Mouse (Mus musculus): ENCODE data around the gene Calm2. TPM values are rescaled to one million over a fixed set of nuclear protein-coding genes. Genes with fewer than 3 reads are reported as not detected.

The Calm2 gene
- 1,000 to 10,000 TPM; 2,255 to 2,273 TPM for total RNA-seq (2021)
- long read RNA-seq, experiment 1, transcript Calm2-202 (5 exons, 890 nt) = minor isoform, 6 of 4,730 reads
- long read RNA-seq, experiment 1, transcript Calm2-204 (5 exons, 842 nt) = minor isoform, 9 of 4,730 reads
- long read RNA-seq, experiment 1, transcript Calm2-201 (6 exons, 1,205 nt) = major isoform, 4,605 of 4,730 reads
- long read RNA-seq, experiment 1, partial matches to known transcripts = 62 of 4,730 reads
- long read RNA-seq, experiment 1, other reads (novel, unspliced or antisense) = 47 of 4,730 reads
- long read RNA-seq, experiment 2, transcript Calm2-201 (6 exons, 1,205 nt) = major isoform, 3,485 of 3,587 reads
- long read RNA-seq, experiment 2, transcript Calm2-204 (5 exons, 842 nt) = minor isoform, 14 of 3,587 reads
- long read RNA-seq, experiment 2, partial matches to known transcripts = 41 of 3,587 reads
- long read RNA-seq, experiment 2, other reads (novel, unspliced or antisense) = 47 of 3,587 reads

- DNase-seq (ENCODE audit: low spot score in 2 of 2) = peak; percentile 97 to 99
Observed at GRCm38 (mm10) chr17:87446767-87447611, at the start of gene Calm2. Gene Calm2, minus strand, starts transcription at chr17:87446935.

- no peak for DNase-seq (ENCODE audit: low spot score in 2 of 2)
Observed at GRCm38 (mm10) chr17:87495504-87495903, 48.8 kb upstream of the Calm2 start.

GRCm38 (mm10) chr17:87494310-87494709 is 47.6 kb upstream of the Calm2 start:
- DNase-seq (ENCODE audit: low spot score in 2 of 2) = no peak

- peak; percentile 48 to 68 for DNase-seq (ENCODE audit: low spot score in 2 of 2)
Observed at GRCm38 (mm10) chr17:87492286-87492685, 45.6 kb upstream of the Calm2 start.

- DNase-seq (ENCODE audit: low spot score in 2 of 2) = no peak
Observed at GRCm38 (mm10) chr17:87490295-87490694, 43.6 kb upstream of the Calm2 start.

- DNase-seq (ENCODE audit: low spot score in 2 of 2) = no peak
Observed at GRCm38 (mm10) chr17:87485751-87486150, 39.0 kb upstream of the Calm2 start.

GRCm38 (mm10) chr17:87482867-87483266 is 36.1 kb upstream of the Calm2 start:
- DNase-seq (ENCODE audit: low spot score in 2 of 2) = no peak

GRCm38 (mm10) chr17:87478569-87478968 is 31.8 kb upstream of the Calm2 start:
- DNase-seq (ENCODE audit: low spot score in 2 of 2) = no peak

- no peak for DNase-seq (ENCODE audit: low spot score in 2 of 2)
Observed at GRCm38 (mm10) chr17:87477611-87478010, 30.9 kb upstream of the Calm2 start.

GRCm38 (mm10) chr17:87475356-87475755 is 28.6 kb upstream of the Calm2 start:
- peak; percentile 33 to 45 for DNase-seq (ENCODE audit: low spot score in 2 of 2)

GRCm38 (mm10) chr17:87474501-87474795 is 27.7 kb upstream of the Calm2 start:
- DNase-seq (ENCODE audit: low spot score in 2 of 2) = no peak

- peak; percentile 64 to 74 for DNase-seq (ENCODE audit: low spot score in 2 of 2)
Observed at GRCm38 (mm10) chr17:87473736-87474500, 27.2 kb upstream of the Calm2 start.

GRCm38 (mm10) chr17:87473441-87473735 is 26.7 kb upstream of the Calm2 start:
- peak in 1 of 2 experiments; percentile 49 for DNase-seq (ENCODE audit: low spot score in 2 of 2)

GRCm38 (mm10) chr17:87472879-87473278 is 26.1 kb upstream of the Calm2 start:
- DNase-seq (ENCODE audit: low spot score in 2 of 2) = no peak

- no peak for DNase-seq (ENCODE audit: low spot score in 2 of 2)
Observed at GRCm38 (mm10) chr17:87471661-87472060, 24.9 kb upstream of the Calm2 start.

GRCm38 (mm10) chr17:87470797-87471196 is 24.1 kb upstream of the Calm2 start:
- no peak for DNase-seq (ENCODE audit: low spot score in 2 of 2)

GRCm38 (mm10) chr17:87470282-87470681 is 23.5 kb upstream of the Calm2 start:
- no peak for DNase-seq (ENCODE audit: low spot score in 2 of 2)

GRCm38 (mm10) chr17:87469428-87469827 is 22.7 kb upstream of the Calm2 start:
- no peak for DNase-seq (ENCODE audit: low spot score in 2 of 2)

- DNase-seq (ENCODE audit: low spot score in 2 of 2) = no peak
Observed at GRCm38 (mm10) chr17:87468616-87469015, 21.9 kb upstream of the Calm2 start.

GRCm38 (mm10) chr17:87461499-87461896 is 14.8 kb upstream of the Calm2 start:
- no peak for DNase-seq (ENCODE audit: low spot score in 2 of 2)

- peak in 1 of 2 experiments; percentile 7 for DNase-seq (ENCODE audit: low spot score in 2 of 2)
Observed at GRCm38 (mm10) chr17:87460669-87461498, 14.1 kb upstream of the Calm2 start.

All from left cerebral cortex, adult 18-20 months (tissue).